Mouse (Mus musculus): Measurements from ENCODE around the gene Dennd1a. TPM values are rescaled to one million over a fixed set of nuclear protein-coding genes. Genes with fewer than 3 reads are reported as not detected.

Dennd1a gene
- polyA plus RNA-seq, 1 experiment, result 44.5 TPM

GRCm38 (mm10) chr2:38300941-38301340, 13.8 kb upstream of the Dennd1a start:
- no peak overlapping the region for H3K4me3 ChIP-seq (ENCODE audit: insufficient read depth, low read length)
- no peak overlapping the region for H3K27ac ChIP-seq (ENCODE audit: insufficient read depth, low read length)
- no peaks in the 10 kb centered on the region for H3K4me1 ChIP-seq (ENCODE audit: control insufficient read depth, insufficient read depth, low read length)
- TF ChIP-seq POLR2A (IDR thresholded peaks at IDR 0.05; ENCODE audit: extremely low read depth, insufficient read depth, low read length), result no peak
- no peak for TF ChIP-seq CTCF (IDR thresholded peaks at IDR 0.05; ENCODE audit: extremely low read depth, insufficient read depth, low read length)

- Histone ChIP-seq H3K27ac (ENCODE audit: insufficient read depth, low read length) (no peak overlapping the region), H3K4me1 (ENCODE audit: control insufficient read depth, insufficient read depth, low read length) (no peaks in the 10 kb centered on the region), H3K4me3 (ENCODE audit: insufficient read depth, low read length) (no peak overlapping the region)
- TF ChIP-seq CTCF (IDR thresholded peaks at IDR 0.05; ENCODE audit: extremely low read depth, insufficient read depth, low read length) (no peak), POLR2A (IDR thresholded peaks at IDR 0.05; ENCODE audit: extremely low read depth, insufficient read depth, low read length) (no peak)
Measured at GRCm38 (mm10) chr2:38295939-38296338, 8.7 kb upstream of the Dennd1a start.

GRCm38 (mm10) chr2:38291526-38291925, 4.3 kb upstream of the Dennd1a start:
- H3K27ac ChIP-seq (ENCODE audit: insufficient read depth, low read length), result no peak overlapping the region
- H3K4me1 ChIP-seq (ENCODE audit: control insufficient read depth, insufficient read depth, low read length), result peaks cover 2% of the 10 kb centered on the region; the same call in 1 of the 2 replicates
- H3K4me3 ChIP-seq (ENCODE audit: insufficient read depth, low read length), result no peak overlapping the region
- TF ChIP-seq CTCF (IDR thresholded peaks at IDR 0.05; ENCODE audit: extremely low read depth, insufficient read depth, low read length) (no peak), POLR2A (IDR thresholded peaks at IDR 0.05; ENCODE audit: extremely low read depth, insufficient read depth, low read length) (no peak)

GRCm38 (mm10) chr2:38288226-38288625, 1.0 kb upstream of the Dennd1a start:
- Histone ChIP-seq H3K4me3 (ENCODE audit: insufficient read depth, low read length) (no peak overlapping the region), H3K27ac (ENCODE audit: insufficient read depth, low read length) (no peak overlapping the region), H3K4me1 (ENCODE audit: control insufficient read depth, insufficient read depth, low read length) (peaks cover 3% of the 10 kb centered on the region; the same call in 1 of the 2 replicates)
- no peak for TF ChIP-seq POLR2A (IDR thresholded peaks at IDR 0.05; ENCODE audit: extremely low read depth, insufficient read depth, low read length)
- no peak for TF ChIP-seq CTCF (IDR thresholded peaks at IDR 0.05; ENCODE audit: extremely low read depth, insufficient read depth, low read length)

- Histone ChIP-seq H3K27ac (ENCODE audit: insufficient read depth, low read length) (no peak overlapping the region), H3K4me3 (ENCODE audit: insufficient read depth, low read length) (peak overlapping the region; percentile 78), H3K4me1 (ENCODE audit: control insufficient read depth, insufficient read depth, low read length) (peaks cover 3% of the 10 kb centered on the region; the same call in 1 of the 2 replicates)
- TF ChIP-seq CTCF (IDR thresholded peaks at IDR 0.05; ENCODE audit: extremely low read depth, insufficient read depth, low read length), result no peak
- no peak for TF ChIP-seq POLR2A (IDR thresholded peaks at IDR 0.05; ENCODE audit: extremely low read depth, insufficient read depth, low read length)
Measured at GRCm38 (mm10) chr2:38286433-38286732, 807 bp downstream of the Dennd1a start.

GRCm38 (mm10) chr2:38285781-38286432, 1.3 kb downstream of the Dennd1a start:
- peak overlapping the region; percentile 78 for H3K4me3 ChIP-seq (ENCODE audit: insufficient read depth, low read length)
- no peak for TF ChIP-seq CTCF (IDR thresholded peaks at IDR 0.05; ENCODE audit: extremely low read depth, insufficient read depth, low read length)
- TF ChIP-seq POLR2A (IDR thresholded peaks at IDR 0.05; ENCODE audit: extremely low read depth, insufficient read depth, low read length), result no peak
- peaks cover 3% of the 10 kb centered on the region; the same call in 1 of the 2 replicates for H3K4me1 ChIP-seq (ENCODE audit: control insufficient read depth, insufficient read depth, low read length)
- H3K27ac ChIP-seq (ENCODE audit: insufficient read depth, low read length), result no peak overlapping the region

GRCm38 (mm10) chr2:38283961-38284360, 3.2 kb downstream of the Dennd1a start:
- no peak overlapping the region for H3K27ac ChIP-seq (ENCODE audit: insufficient read depth, low read length)
- H3K4me3 ChIP-seq (ENCODE audit: insufficient read depth, low read length), result no peak overlapping the region
- TF ChIP-seq POLR2A (IDR thresholded peaks at IDR 0.05; ENCODE audit: extremely low read depth, insufficient read depth, low read length) (no peak), CTCF (IDR thresholded peaks at IDR 0.05; ENCODE audit: extremely low read depth, insufficient read depth, low read length) (no peak)
- H3K4me1 ChIP-seq (ENCODE audit: control insufficient read depth, insufficient read depth, low read length), result peaks cover 3% of the 10 kb centered on the region; the same call in 1 of the 2 replicates

- no peak overlapping the region for H3K27ac ChIP-seq (ENCODE audit: insufficient read depth, low read length)
- TF ChIP-seq POLR2A (IDR thresholded peaks at IDR 0.05; ENCODE audit: extremely low read depth, insufficient read depth, low read length) (no peak), CTCF (IDR thresholded peaks at IDR 0.05; ENCODE audit: extremely low read depth, insufficient read depth, low read length) (no peak)
Measured at GRCm38 (mm10) chr2:38280376-38280775, 6.8 kb downstream of the Dennd1a start.

GRCm38 (mm10) chr2:38274973-38275372, 12.2 kb downstream of the Dennd1a start:
- Histone ChIP-seq H3K27ac (ENCODE audit: insufficient read depth, low read length) (no peak overlapping the region), H3K4me3 (ENCODE audit: insufficient read depth, low read length) (no peak overlapping the region), H3K4me1 (ENCODE audit: control insufficient read depth, insufficient read depth, low read length) (no peaks in the 10 kb centered on the region)
- TF ChIP-seq POLR2A (IDR thresholded peaks at IDR 0.05; ENCODE audit: extremely low read depth, insufficient read depth, low read length) (no peak), CTCF (IDR thresholded peaks at IDR 0.05; ENCODE audit: extremely low read depth, insufficient read depth, low read length) (no peak)

More at GRCm38 (mm10) chr2:38280376-38280775, 6.8 kb downstream of the Dennd1a start:
- Histone ChIP-seq H3K4me1 (ENCODE audit: control insufficient read depth, insufficient read depth, low read length) (no peaks in the 10 kb centered on the region), H3K4me3 (ENCODE audit: insufficient read depth, low read length) (no peak overlapping the region)

- H3K4me1 ChIP-seq (ENCODE audit: control insufficient read depth, insufficient read depth, low read length), result peaks cover 2% of the 10 kb centered on the region; the same call in 1 of the 2 replicates
- no peak overlapping the region for H3K4me3 ChIP-seq (ENCODE audit: insufficient read depth, low read length)
- no peak for TF ChIP-seq CTCF (IDR thresholded peaks at IDR 0.05; ENCODE audit: extremely low read depth, insufficient read depth, low read length)
- TF ChIP-seq POLR2A (IDR thresholded peaks at IDR 0.05; ENCODE audit: extremely low read depth, insufficient read depth, low read length), result no peak
- H3K27ac ChIP-seq (ENCODE audit: insufficient read depth, low read length), result no peak overlapping the region
Measured at GRCm38 (mm10) chr2:38263653-38264052, 23.5 kb downstream of the Dennd1a start.
